Mouse (Mus musculus): ENCODE data around the gene Mycbp2.

DNA sequence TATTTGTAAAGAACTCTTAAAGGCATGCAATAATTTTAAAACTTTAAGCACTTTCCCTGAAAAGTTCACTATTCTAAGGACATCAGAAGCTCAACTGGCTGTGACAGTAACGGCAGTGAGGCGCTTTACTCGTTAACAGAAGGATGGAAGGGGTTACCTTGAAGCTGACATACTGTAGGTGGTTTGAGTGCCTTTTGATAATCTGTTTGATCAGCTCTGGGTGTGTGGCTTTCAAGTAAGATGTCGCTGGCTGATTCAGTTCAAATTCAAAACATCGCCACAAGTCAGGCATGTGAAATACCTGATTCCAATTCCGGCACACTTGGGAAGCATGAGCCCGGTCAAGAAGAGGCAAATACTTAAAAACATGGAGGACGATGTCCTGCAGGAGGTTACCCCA is 251.6 kb downstream of the Mycbp2 start:
- TF ChIP-seq POLR2A (IDR thresholded peaks at IDR 0.05; ENCODE audit: borderline replicate concordance, extremely low read depth, low read depth, low read length) (no peak), CTCF (IDR thresholded peaks at IDR 0.05; ENCODE audit: insufficient read depth, low read length) (no peak)
